Mouse (Mus musculus) MEL (cell line): ENCODE measurements around the gene Card14. TPM values are rescaled to one million over a fixed set of nuclear protein-coding genes. Genes with fewer than 3 reads are reported as not detected.

Source experiments
- DNase-seq: peaks from one replicate; pipeline ENCODE4 v3.0.0; 2011; ENCODE audit warnings: low read depth, low spot score
- H3K27ac ChIP-seq: 2 replicates; pipeline ENCODE4 v1.5.1; 2012; ENCODE audit warnings: low read depth, mild to moderate bottlenecking, control low read depth, low read length, moderate library complexity; ENCODE audit not compliant: control insufficient read depth
- H3K27me3 ChIP-seq, 2 experiments: fragments of 150-350 bp in 1 of 2; sonication (generic) in 1 of 2; 2 replicates each; pipeline ENCODE4 v1.6.1; 2012; ENCODE audit warnings: low read length in 2 of 2, mild to moderate bottlenecking in 2 of 2, improper control_type of control experiment in 1 of 2, moderate library complexity in 1 of 2; ENCODE audit not compliant: insufficient read depth in 2 of 2, control insufficient read depth in 1 of 2
- H3K36me3 ChIP-seq, 2 experiments: 2 replicates each; pipeline ENCODE4 v1.6.1; 2012 to 2014; ENCODE audit warnings: low read length in 2 of 2, improper control_type of control experiment in 1 of 2, inconsistent platforms in 1 of 2, mild to moderate bottlenecking in 1 of 2; ENCODE audit not compliant: insufficient read depth in 2 of 2, control insufficient read depth in 1 of 2
- H3K4me1 ChIP-seq, 2 experiments: fragments of 150-350 bp in 1 of 2; sonication (generic) in 1 of 2; 2 replicates each; pipeline ENCODE4 v1.6.1; 2012; ENCODE audit warnings: low read length in 2 of 2, improper control_type of control experiment in 1 of 2, mild to moderate bottlenecking in 1 of 2; ENCODE audit not compliant: insufficient read depth in 2 of 2, control insufficient read depth in 1 of 2
- H3K4me3 ChIP-seq, 2 experiments: fragments of 150-350 bp in 1 of 2; sonication (generic) in 1 of 2; 2 replicates each; pipeline ENCODE4 v1.5.1; 2012; ENCODE audit warnings: low read depth in 2 of 2, low read length in 2 of 2, mild to moderate bottlenecking in 2 of 2, moderate library complexity in 2 of 2, control low read depth in 1 of 2, improper control_type of control experiment in 1 of 2; ENCODE audit not compliant: control insufficient read depth in 1 of 2, insufficient read depth in 1 of 2
- H3K79me2 ChIP-seq: 2 replicates; pipeline ENCODE4 v1.6.1; 2012; ENCODE audit warnings: mild to moderate bottlenecking, low read length, moderate library complexity; ENCODE audit not compliant: control insufficient read depth, poor library complexity, insufficient read depth
- H3K9ac ChIP-seq: 2 replicates; pipeline ENCODE4 v1.6.1; 2012; ENCODE audit warnings: low read depth, mild to moderate bottlenecking, control low read depth, low read length, moderate library complexity; ENCODE audit not compliant: control insufficient read depth, poor library complexity, severe bottlenecking
- H3K9me3 ChIP-seq: fragments of 150-350 bp; sonication (generic); replicated peaks from 2 replicates; pipeline ENCODE4 v1.6.1; 2012; ENCODE audit warnings: mild to moderate bottlenecking, low read length, improper control_type of control experiment, moderate library complexity; ENCODE audit not compliant: insufficient read depth
- CHD1 ChIP-seq: IDR thresholded peaks from 2 replicates; pipeline ENCODE4 v1.6.1; 2012; ENCODE audit warnings: low read depth, mild to moderate bottlenecking, inconsistent platforms, low read length, improper control_type of control experiment
- CHD2 ChIP-seq: IDR thresholded peaks from 2 replicates; pipeline ENCODE4 v1.6.1; 2011; ENCODE audit warnings: low read length, improper control_type of control experiment
- CTCF ChIP-seq, 3 experiments: IDR thresholded peaks in 2 of 3; conservative IDR thresholded peaks in 1 of 3; 2 replicates each; pipeline ENCODE4 v1.5.1; 2011 to 2012; ENCODE audit warnings: low read length in 3 of 3, low read depth in 2 of 3, mild to moderate bottlenecking in 2 of 3, improper control_type of control experiment in 1 of 3, inconsistent platforms in 1 of 3, mixed read lengths in 1 of 3, moderate library complexity in 1 of 3; ENCODE audit not compliant: control insufficient read depth in 1 of 3, insufficient read depth in 1 of 3, poor library complexity in 1 of 3, severe bottlenecking in 1 of 3
- E2F4 ChIP-seq: IDR thresholded peaks from 2 replicates; pipeline ENCODE4 v1.6.1; 2011; ENCODE audit warnings: low read depth, low read length, improper control_type of control experiment, borderline replicate concordance
- ELF1 ChIP-seq: IDR thresholded peaks from 2 replicates; pipeline ENCODE4 v1.6.1; 2014; ENCODE audit warnings: low read depth, mild to moderate bottlenecking, inconsistent platforms, low read length, improper control_type of control experiment, moderate library complexity
- EP300 ChIP-seq, 2 experiments: IDR thresholded peaks; 2 replicates each; pipeline ENCODE4 v1.6.1; 2011; ENCODE audit warnings: improper control_type of control experiment in 2 of 2, low read length in 2 of 2, low read depth in 1 of 2, mild to moderate bottlenecking in 1 of 2
- ETS1 ChIP-seq: IDR thresholded peaks from 2 replicates; pipeline ENCODE4 v1.6.1; 2012; ENCODE audit warnings: low read depth, mild to moderate bottlenecking, inconsistent platforms, low read length, improper control_type of control experiment, moderate library complexity
- GABPA ChIP-seq: IDR thresholded peaks from 2 replicates; pipeline ENCODE4 v1.6.1; 2012; ENCODE audit warnings: low read depth, mild to moderate bottlenecking, inconsistent platforms, low read length, improper control_type of control experiment, moderate library complexity
- GATA1 ChIP-seq: IDR thresholded peaks from 2 replicates; pipeline ENCODE4 v1.6.1; 2011; ENCODE audit warnings: low read depth, low read length, improper control_type of control experiment
- HCFC1 ChIP-seq: IDR thresholded peaks from 2 replicates; pipeline ENCODE4 v1.6.1; 2012; ENCODE audit warnings: low read depth, mild to moderate bottlenecking, inconsistent platforms, low read length, improper control_type of control experiment, moderate library complexity
- JUND ChIP-seq: IDR thresholded peaks from 2 replicates; pipeline ENCODE4 v1.6.1; 2011; ENCODE audit warnings: low read depth, mild to moderate bottlenecking, improper control_type of control experiment, low read length
- KAT2A ChIP-seq: conservative IDR thresholded peaks from 2 replicates; pipeline ENCODE4 v1.6.1; 2012; ENCODE audit warnings: low read depth, low read length, improper control_type of control experiment, inconsistent platforms
- MAX ChIP-seq: IDR thresholded peaks from 2 replicates; pipeline ENCODE4 v1.6.1; 2011; ENCODE audit warnings: low read length, improper control_type of control experiment
- MAZ ChIP-seq: IDR thresholded peaks from 2 replicates; pipeline ENCODE4 v1.6.1; 2012; ENCODE audit warnings: low read depth, mild to moderate bottlenecking, inconsistent platforms, low read length, improper control_type of control experiment
- MEF2A ChIP-seq: IDR thresholded peaks from 2 replicates; pipeline ENCODE4 v1.6.1; 2014; ENCODE audit warnings: low read depth, mild to moderate bottlenecking, inconsistent platforms, low read length, improper control_type of control experiment; ENCODE audit not compliant: poor library complexity, insufficient replicate concordance, severe bottlenecking; ENCODE audit errors: extremely low read depth
- MXI1 ChIP-seq: IDR thresholded peaks from 2 replicates; pipeline ENCODE4 v1.6.1; 2011; ENCODE audit warnings: mild to moderate bottlenecking, low read depth, low read length, improper control_type of control experiment
- MYB ChIP-seq: IDR thresholded peaks from 2 replicates; pipeline ENCODE4 v1.6.1; 2011; ENCODE audit warnings: mild to moderate bottlenecking, low read depth, low read length, improper control_type of control experiment
- MYC ChIP-seq: IDR thresholded peaks from 2 replicates; pipeline ENCODE4 v1.6.1; 2011; ENCODE audit warnings: low read depth, mild to moderate bottlenecking, low read length, improper control_type of control experiment, moderate library complexity
- NELFE ChIP-seq: IDR thresholded peaks from 2 replicates; pipeline ENCODE4 v1.6.1; 2011; ENCODE audit warnings: low read depth, low read length, improper control_type of control experiment
- NRF1 ChIP-seq: IDR thresholded peaks from 2 replicates; pipeline ENCODE4 v1.6.1; 2014; ENCODE audit warnings: low read depth, mild to moderate bottlenecking, inconsistent platforms, low read length, improper control_type of control experiment, moderate library complexity; ENCODE audit not compliant: poor library complexity, insufficient read depth, severe bottlenecking
- POLR2A ChIP-seq, 2 experiments: IDR thresholded peaks; 2 replicates each; pipeline ENCODE4 v1.6.1; 2011 to 2012; ENCODE audit warnings: low read length in 2 of 2, mild to moderate bottlenecking in 2 of 2, control low read depth in 1 of 2, improper control_type of control experiment in 1 of 2, low read depth in 1 of 2, moderate library complexity in 1 of 2; ENCODE audit not compliant: control insufficient read depth in 1 of 2, insufficient read depth in 1 of 2, poor library complexity in 1 of 2
- POLR2AphosphoS2 ChIP-seq: IDR thresholded peaks from 2 replicates; pipeline ENCODE4 v1.6.1; 2011; ENCODE audit warnings: low read length, improper control_type of control experiment
- POLR2AphosphoS5 ChIP-seq: IDR thresholded peaks from 2 replicates; pipeline ENCODE4 v1.6.1; 2012; ENCODE audit warnings: low read depth, borderline replicate concordance, mild to moderate bottlenecking, inconsistent platforms, low read length, moderate library complexity, mixed read lengths
- RAD21 ChIP-seq: IDR thresholded peaks from 2 replicates; pipeline ENCODE4 v1.6.1; 2011; ENCODE audit warnings: mild to moderate bottlenecking, low read depth, low read length, improper control_type of control experiment
- RCOR1 ChIP-seq: IDR thresholded peaks from 2 replicates; pipeline ENCODE4 v1.6.1; 2012; ENCODE audit warnings: low read depth, mild to moderate bottlenecking, inconsistent platforms, low read length, improper control_type of control experiment
- SIN3A ChIP-seq: IDR thresholded peaks from 2 replicates; pipeline ENCODE4 v1.6.1; 2012; ENCODE audit warnings: low read length, improper control_type of control experiment, inconsistent platforms
- TAL1 ChIP-seq: IDR thresholded peaks from 2 replicates; pipeline ENCODE4 v1.6.1; 2012; ENCODE audit warnings: mild to moderate bottlenecking, inconsistent platforms, low read length, moderate library complexity, mixed read lengths
- TBP ChIP-seq: IDR thresholded peaks from 2 replicates; pipeline ENCODE4 v1.8.0; 2011; ENCODE audit warnings: low read depth, low read length, improper control_type of control experiment
- TCF12 ChIP-seq: IDR thresholded peaks from 2 replicates; pipeline ENCODE4 v1.6.1; 2014; ENCODE audit warnings: low read depth, mild to moderate bottlenecking, inconsistent platforms, low read length, improper control_type of control experiment, moderate library complexity
- UBTF ChIP-seq: IDR thresholded peaks from 2 replicates; pipeline ENCODE4 v1.6.1; 2012; ENCODE audit warnings: low read depth, mild to moderate bottlenecking, inconsistent platforms, low read length, improper control_type of control experiment, moderate library complexity, borderline replicate concordance; ENCODE audit not compliant: insufficient read depth
- USF1 ChIP-seq: IDR thresholded peaks from 2 replicates; pipeline ENCODE4 v1.6.1; 2014; ENCODE audit warnings: low read depth, mild to moderate bottlenecking, inconsistent platforms, low read length, improper control_type of control experiment, moderate library complexity
- USF2 ChIP-seq, 2 experiments: IDR thresholded peaks; 2 replicates each; pipeline ENCODE4 v1.6.1; 2011 to 2012; ENCODE audit warnings: improper control_type of control experiment in 2 of 2, low read length in 2 of 2, borderline replicate concordance in 1 of 2, inconsistent platforms in 1 of 2, low read depth in 1 of 2, mild to moderate bottlenecking in 1 of 2; ENCODE audit not compliant: insufficient read depth in 1 of 2
- ZC3H11A ChIP-seq: IDR thresholded peaks from 2 replicates; pipeline ENCODE4 v1.6.1; 2012; ENCODE audit warnings: low read depth, mild to moderate bottlenecking, inconsistent platforms, low read length, improper control_type of control experiment
- ZKSCAN1 ChIP-seq: IDR thresholded peaks from 2 replicates; pipeline ENCODE4 v1.6.1; 2012; ENCODE audit warnings: low read depth, mild to moderate bottlenecking, inconsistent platforms, low read length, improper control_type of control experiment, moderate library complexity
- ZMIZ1 ChIP-seq: IDR thresholded peaks from 2 replicates; pipeline ENCODE4 v1.6.1; 2012; ENCODE audit warnings: low read depth, mild to moderate bottlenecking, inconsistent platforms, low read length, improper control_type of control experiment, moderate library complexity
- polyA plus RNA-seq, 2 experiments: library from polyadenylated mRNA; stranded (reverse) in 1 of 2; unstranded in 1 of 2; fragments of >175 nt in 1 of 2; fragments of >200 nt in 1 of 2; gene quantifications; 2 replicates each; pipeline versions ENCODE4 v1.2.1 to v1.2.4; 2012; ENCODE audit warnings: low replicate concordance in 2 of 2, low read depth in 1 of 2; ENCODE audit not compliant: insufficient read length in 2 of 2, insufficient read depth in 1 of 2, missing spikeins in 1 of 2
- total RNA-seq: library from RNA; depleted of rRNA; stranded (reverse); fragments of 300-350 nt; gene quantifications from 2 replicates; pipeline ENCODE4 v1.2.3, GENCODE M21; 2012

The Card14 gene
- total and polyA plus RNA-seq, 3 experiments: not detected

GRCm38 (mm10) chr11:119258572-119259322 lies 48.8 kb upstream of the Card14 start:
- H3K27me3 ChIP-seq: no peaks in the 10 kb centered on the region
- peak overlapping the region; percentile 89 for H3K27ac ChIP-seq
- no peaks in the 10 kb centered on the region for H3K36me3 ChIP-seq
- H3K79me2 ChIP-seq: no peaks in the 10 kb centered on the region
- peak overlapping the region; percentile 60 to 63 for H3K4me3 ChIP-seq
- DNase-seq: peak; percentile 97
- H3K4me1 ChIP-seq: peaks cover 0 to 8% of the 10 kb centered on the region in 2 experiments; a peak in 3 of 4 replicates
- H3K9me3 ChIP-seq: no peaks in the 10 kb centered on the region
- H3K9ac ChIP-seq: peak overlapping the region; percentile 65
- peak; percentile 75 for TF ChIP-seq ETS1
- TF ChIP-seq EP300 (IDR thresholded peaks at IDR 0.05; ENCODE audit: low read depth in 1 of 2, low read length in 2 of 2): no peak; a peak in 1 of 4 replicates
- peak; percentile 96 for TF ChIP-seq NRF1
- no peak for TF ChIP-seq RAD21
- TF ChIP-seq JUND: 0 out of 2 replicates have a peak, but pooled peaks have one; percentile 47
- TF ChIP-seq POLR2AphosphoS5: peak; percentile 63
- TF ChIP-seq MAX: peak; percentile 94
- TF ChIP-seq KAT2A: no peak; the same call in 1 of the 2 replicates
- TF ChIP-seq MYB: no peak
- peak; percentile 49; the same call in 1 of the 2 replicates for TF ChIP-seq MAZ
- TF ChIP-seq GABPA: no peak
- peak; percentile 87 for TF ChIP-seq SIN3A
- peak; percentile 85 for TF ChIP-seq NELFE
- no peak; the same call in none of the 2 replicates for TF ChIP-seq ELF1
- TF ChIP-seq CTCF (IDR thresholded peaks at IDR 0.05 in 2 of 3, conservative IDR thresholded peaks at IDR 0.05 in 1 of 3; ENCODE audit: control insufficient read depth in 1 of 3, insufficient read depth in 1 of 3, low read depth in 2 of 3, low read length in 3 of 3, poor library complexity in 1 of 3, severe bottlenecking in 1 of 3): no peak
- TF ChIP-seq TBP: peak; percentile 99
- no peak for TF ChIP-seq TAL1
- no peak; the same call in 1 of the 2 replicates for TF ChIP-seq E2F4
- peak; percentile 69 for TF ChIP-seq RCOR1
- TF ChIP-seq MXI1: peak; percentile 92
- peak; percentile 67 to 86 for TF ChIP-seq POLR2A (IDR thresholded peaks at IDR 0.05; ENCODE audit: control insufficient read depth in 1 of 2, insufficient read depth in 1 of 2, low read depth in 1 of 2, low read length in 2 of 2, poor library complexity in 1 of 2)
- 0 out of 2 replicates have a peak, but pooled peaks have one; percentile 4 for TF ChIP-seq GATA1
- peak; percentile 99 for TF ChIP-seq ZMIZ1
- no peak for TF ChIP-seq ZC3H11A
- TF ChIP-seq HCFC1: no peak; the same call in none of the 2 replicates
- peak; percentile 98 for TF ChIP-seq USF1
- peak; percentile 86 for TF ChIP-seq MYC
- TF ChIP-seq TCF12: 0 out of 2 replicates have a peak, but pooled peaks have one; percentile 58
- no peak for TF ChIP-seq MEF2A
- TF ChIP-seq CHD1: no peak
- TF ChIP-seq ZKSCAN1: no peak
- TF ChIP-seq USF2 (IDR thresholded peaks at IDR 0.05; ENCODE audit: borderline replicate concordance in 1 of 2, insufficient read depth in 1 of 2, low read depth in 1 of 2, low read length in 2 of 2): peak; percentile 73 to 94; a peak in 3 of 4 replicates
- no peak for TF ChIP-seq UBTF
- peak; percentile 93 for TF ChIP-seq POLR2AphosphoS2
- TF ChIP-seq CHD2: no peak
